14 mouse cellular contexts compared by ENCODE assay signal in genomic region chr6:72091007-72091406, GRCm38 (mm10). TPM values are rescaled to one million over a fixed set of nuclear protein-coding genes. Genes with fewer than 3 reads are reported as not detected.
DNase-seq lines count a peak whose midpoint lies in the region; ATAC-seq and TF ChIP-seq lines count a peak whose summit lies in the region.
"Had no signal": no experiment of that assay in that cellular context is flagged by ENCODE, and none has a peak within 500 bp of the region (broad histone marks: within the 10 kb centered on the region; RNA-seq: fewer than 3 reads in every experiment).

No protein-coding gene starts in this region.

- no peaks in the 10 kb centered on the region for H3K79me2 ChIP-seq in heart, adult 2 months (replicated peaks; ENCODE audit: control insufficient read depth, insufficient read depth, low read length)
- H3K79me2 ChIP-seq in myocyte (ENCODE audit: control insufficient read depth, insufficient read depth) = no peaks in the 10 kb centered on the region

- 0 out of 2 replicates have a peak overlapping the region, but pooled peaks have one; percentile 9 for H3K4me2 ChIP-seq in heart, embryonic 13.5 days
- H3K4me2 ChIP-seq in lung, postnatal 0 days (replicated peaks; ENCODE audit: low read depth, low read length) = no peak overlapping the region
- no peak overlapping the region for H3K4me2 ChIP-seq in embryonic facial prominence, embryonic 12.5 days (replicated peaks)
- peak overlapping the region; percentile 36 for H3K4me2 ChIP-seq in myocyte (ENCODE audit: low read depth)
- H3K4me2 ChIP-seq: midbrain, embryonic 12.5 days; neural tube, embryonic 15.5 days had no signal

- H3K27ac ChIP-seq in heart, embryonic 13.5 days (replicated peaks) = no peak overlapping the region
- no peak overlapping the region for H3K27ac ChIP-seq in heart, adult 2 months
- no peak overlapping the region for H3K27ac ChIP-seq in lung, postnatal 0 days (ENCODE audit: low read length)
- 0 out of 2 replicates have a peak overlapping the region, but pooled peaks have one; percentile 38 for H3K27ac ChIP-seq in embryonic facial prominence, embryonic 12.5 days
- H3K27ac ChIP-seq in thymus, adult 2 months (ENCODE audit: control insufficient read depth, insufficient read depth, low read length) = no peak overlapping the region
- H3K27ac ChIP-seq: midbrain, embryonic 12.5 days; neural tube, embryonic 15.5 days had no signal

- DNase-seq in heart, adult 2 months = no peak
- DNase-seq in lung, postnatal 0 days (ENCODE audit: low spot score) = peak; percentile 31
- DNase-seq in lung, adult 2 months = no peak
- DNase-seq in right cerebral cortex, postnatal 25 days = no peak
- DNase-seq in thymus, adult 2 months = no peak
- DNase-seq: cerebellum, adult 8-10 months; heart, postnatal 4 days; kidney, adult 8-10 months; thymus, postnatal 25 days had no signal

- no peak overlapping the region for H3ac ChIP-seq in myocyte (ENCODE audit: control insufficient read depth, insufficient read length)

- no peaks in the 10 kb centered on the region for H3K36me3 ChIP-seq in heart, embryonic 13.5 days
- H3K36me3 ChIP-seq in heart, adult 2 months (ENCODE audit: control insufficient read depth, insufficient read depth, low read length) = no peaks in the 10 kb centered on the region
- H3K36me3 ChIP-seq in lung, postnatal 0 days (ENCODE audit: insufficient read depth, low read length) = no peaks in the 10 kb centered on the region
- no peaks in the 10 kb centered on the region for H3K36me3 ChIP-seq in embryonic facial prominence, embryonic 12.5 days
- no peaks in the 10 kb centered on the region for H3K36me3 ChIP-seq in myocyte (ENCODE audit: control insufficient read depth, insufficient read depth)
- no peaks in the 10 kb centered on the region for H3K36me3 ChIP-seq in thymus, adult 2 months (ENCODE audit: control insufficient read depth, insufficient read depth, low read length)
- H3K36me3 ChIP-seq: midbrain, embryonic 12.5 days; neural tube, embryonic 15.5 days had no signal

- WGBS in heart, embryonic 13.5 days = 49% methylated on average over 6 of the region's 6 CpGs
- WGBS in heart, adult 2 months = 65% methylated on average over 6 of the region's 6 CpGs
- WGBS in lung, postnatal 0 days = 47% methylated on average over 6 of the region's 6 CpGs
- WGBS in lung, adult 2 months = 56% methylated on average over 6 of the region's 6 CpGs
- 38% methylated on average over 6 of the region's 6 CpGs for WGBS in embryonic facial prominence, embryonic 12.5 days
- WGBS in thymus, adult 2 months = 75% methylated on average over 6 of the region's 6 CpGs

- no peak overlapping the region for H3K9ac ChIP-seq in heart, embryonic 13.5 days
- H3K9ac ChIP-seq in heart, adult 2 months (ENCODE audit: low read depth, low read length) = no peak overlapping the region
- no peak overlapping the region for H3K9ac ChIP-seq in lung, postnatal 0 days (replicated peaks; ENCODE audit: low read depth)
- H3K9ac ChIP-seq in embryonic facial prominence, embryonic 12.5 days = no peak overlapping the region
- H3K9ac ChIP-seq: midbrain, embryonic 12.5 days; neural tube, embryonic 15.5 days had no signal

- TF ChIP-seq EP300 in heart, adult 2 months (IDR thresholded peaks at IDR 0.05; ENCODE audit: insufficient read depth, low read depth, low read length) = no peak
- TF ChIP-seq EP300 in lung, postnatal 0 days (IDR thresholded peaks at IDR 0.05) = no peak

- H3K9me3 ChIP-seq in heart, embryonic 13.5 days = no peaks in the 10 kb centered on the region
- no peaks in the 10 kb centered on the region for H3K9me3 ChIP-seq in lung, postnatal 0 days (ENCODE audit: low read length)
- H3K9me3 ChIP-seq in embryonic facial prominence, embryonic 12.5 days = no peaks in the 10 kb centered on the region
- H3K9me3 ChIP-seq: midbrain, embryonic 12.5 days; neural tube, embryonic 15.5 days had no signal

- ATAC-seq in heart, embryonic 13.5 days (ENCODE audit: extremely low read depth, insufficient number of reproducible peaks, low FRiP score, low TSS enrichment) = no peak
- no peak for ATAC-seq in lung, postnatal 0 days
- no peak for ATAC-seq in embryonic facial prominence, embryonic 12.5 days (ENCODE audit: insufficient number of reproducible peaks, insufficient read depth, low FRiP score, low TSS enrichment)

- intact Hi-C loops in heart, adult 2 months (cut with DNase I) = loop anchor here (5.0 kb wide), 1 partner anchor 44 kb away; no protein-coding TSS in a partner anchor

- TF ChIP-seq CTCF in heart, adult 2 months (IDR thresholded peaks at IDR 0.05) = no peak
- no peak for TF ChIP-seq CTCF in lung, postnatal 0 days (IDR thresholded peaks at IDR 0.05)
- TF ChIP-seq CTCF in lung, adult 2 months (IDR thresholded peaks at IDR 0.05; ENCODE audit: insufficient read depth, low read length) = no peak
- TF ChIP-seq CTCF in thymus, adult 2 months (IDR thresholded peaks at IDR 0.05; ENCODE audit: borderline replicate concordance, control insufficient read depth, extremely low read depth, insufficient read depth, low read length, poor library complexity) = no peak

- TF ChIP-seq POLR2A in heart, adult 2 months (IDR thresholded peaks at IDR 0.05; ENCODE audit: insufficient read depth, low read depth, low read length) = no peak
- no peak for TF ChIP-seq POLR2A in lung, adult 2 months (IDR thresholded peaks at IDR 0.05; ENCODE audit: borderline replicate concordance, extremely low read depth, low read depth, low read length)
- no peak for TF ChIP-seq POLR2A in myocyte (IDR thresholded peaks at IDR 0.05; ENCODE audit: insufficient read length, low read depth)
- no peak for TF ChIP-seq POLR2A in thymus, adult 2 months (IDR thresholded peaks at IDR 0.05; ENCODE audit: control insufficient read depth, extremely low read depth, insufficient read depth, low read length, poor library complexity)

- peaks cover 28% of the 10 kb centered on the region for H3K4me1 ChIP-seq in heart, embryonic 13.5 days
- no peaks in the 10 kb centered on the region; the same call in 1 of the 2 replicates for H3K4me1 ChIP-seq in heart, adult 2 months (ENCODE audit: control insufficient read depth, insufficient read depth, low read length)
- H3K4me1 ChIP-seq in lung, postnatal 0 days (ENCODE audit: insufficient read depth, low read depth, low read length) = no peaks in the 10 kb centered on the region
- H3K4me1 ChIP-seq in lung, adult 2 months (ENCODE audit: control insufficient read depth, insufficient read depth, low read length) = no peaks in the 10 kb centered on the region
- H3K4me1 ChIP-seq in embryonic facial prominence, embryonic 12.5 days = peaks cover 4% of the 10 kb centered on the region
- H3K4me1 ChIP-seq in thymus, adult 2 months (replicated peaks; ENCODE audit: control insufficient read depth, insufficient read depth, low read length) = no peaks in the 10 kb centered on the region; the same call in 1 of the 2 replicates
- H3K4me1 ChIP-seq: midbrain, embryonic 12.5 days; neural tube, embryonic 15.5 days had no signal

- no peak overlapping the region for H3K4me3 ChIP-seq in heart, embryonic 13.5 days
- H3K4me3 ChIP-seq in heart, adult 2 months = no peak overlapping the region
- no peak overlapping the region for H3K4me3 ChIP-seq in lung, postnatal 0 days (ENCODE audit: low read depth, low read length)
- H3K4me3 ChIP-seq in lung, adult 2 months (replicated peaks; ENCODE audit: extremely low read depth, low read depth, low read length) = no peak overlapping the region
- H3K4me3 ChIP-seq in embryonic facial prominence, embryonic 12.5 days = no peak overlapping the region
- H3K4me3 ChIP-seq in myocyte = no peak overlapping the region
- H3K4me3 ChIP-seq in thymus, adult 2 months (ENCODE audit: control insufficient read depth, insufficient read depth, low read length) = no peak overlapping the region
- H3K4me3 ChIP-seq: midbrain, embryonic 12.5 days; neural tube, embryonic 15.5 days had no signal

- no peaks in the 10 kb centered on the region for H3K27me3 ChIP-seq in heart, embryonic 13.5 days (replicated peaks)
- no peaks in the 10 kb centered on the region for H3K27me3 ChIP-seq in heart, adult 2 months (ENCODE audit: control insufficient read depth, insufficient read depth, low read length)
- no peaks in the 10 kb centered on the region for H3K27me3 ChIP-seq in lung, postnatal 0 days (replicated peaks; ENCODE audit: insufficient read depth, low read length)
- no peaks in the 10 kb centered on the region for H3K27me3 ChIP-seq in embryonic facial prominence, embryonic 12.5 days
- H3K27me3 ChIP-seq in myocyte (ENCODE audit: control insufficient read depth, insufficient read depth, insufficient read length) = no peaks in the 10 kb centered on the region
- H3K27me3 ChIP-seq in thymus, adult 2 months (ENCODE audit: control insufficient read depth, insufficient read depth, low read length) = no peaks in the 10 kb centered on the region
- H3K27me3 ChIP-seq: midbrain, embryonic 12.5 days; neural tube, embryonic 15.5 days had no signal

TF ChIP-seq in myocyte, 11 proteins besides CTCF, POLR2A, EP300 and RAD21:
- TF ChIP-seq MYOG (IDR thresholded peaks at IDR 0.05; ENCODE audit: control insufficient read depth in 1 of 3, insufficient read depth in 1 of 3, insufficient read length in 2 of 3, low read depth in 2 of 3) (no peak), TCF3 (IDR thresholded peaks at IDR 0.05; ENCODE audit: insufficient read length, low read depth) (no peak), TCF12 (IDR thresholded peaks at IDR 0.05; ENCODE audit: insufficient read depth, poor library complexity, severe bottlenecking) (no peak), CEBPB (IDR thresholded peaks at IDR 0.05; ENCODE audit: insufficient read depth, poor library complexity, severe bottlenecking) (no peak), MAX (IDR thresholded peaks at IDR 0.05; ENCODE audit: low read depth) (no peak), MYOD1 (IDR thresholded peaks at IDR 0.05; ENCODE audit: control insufficient read depth in 1 of 3, insufficient read length in 2 of 3, low read depth in 2 of 3) (no peak), POLR2AphosphoS2 (IDR thresholded peaks at IDR 0.05; ENCODE audit: insufficient read length, low read depth) (no peak), USF1 (IDR thresholded peaks at IDR 0.05; ENCODE audit: low read depth) (no peak), REST (IDR thresholded peaks at IDR 0.05; ENCODE audit: insufficient read depth, insufficient read length) (no peak), E2F4 (IDR thresholded peaks at IDR 0.05; ENCODE audit: insufficient read depth) (no peak), SRF (IDR thresholded peaks at IDR 0.05; ENCODE audit: control insufficient read depth, insufficient read length, low read depth) (no peak)

RNA-seq across cellular contexts. Expression of gene St3gal5, which starts 6.4 kb away (rescaled TPM):
- polyA plus RNA-seq in heart, embryonic 13.5 days (2015; fragmentation: Nextera tagmentation; extraction: Ambion mirVana) = 50.2 and 50.8 TPM in 2 replicates
- total RNA-seq in heart, adult 2 months (2021) = 10 to 100 TPM; 67.6 to 78.4 TPM
- 39.7 and 50.8 TPM in 2 replicates for polyA plus RNA-seq in heart, adult 2 months (2012; rRNA removed)
- 38.9 and 42.4 TPM in 2 replicates for polyA plus RNA-seq in lung, postnatal 0 days (2015; fragmentation: Nextera tagmentation; extraction: Ambion mirVana)
- polyA plus RNA-seq in lung, adult 2 months (2012; rRNA removed) = 26.7 and 28.3 TPM in 2 replicates
- polyA plus RNA-seq in embryonic facial prominence, embryonic 12.5 days (2016; fragmentation: Nextera tagmentation; extraction: Ambion mirVana) = 31.0 and 32.5 TPM in 2 replicates
- 94.5 TPM for polyA plus RNA-seq in myocyte (2012; fragmentation: generic; extraction: Trizol)
- polyA plus RNA-seq in thymus, adult 2 months (2012; rRNA removed) = 4.4 and 5.3 TPM in 2 replicates

Comparison
In these comparisons a context has a peak if more than half of its experiments do, and no peak if none do; other contexts are left out.
1. H3K4me2 ChIP-seq: peak in heart, embryonic 13.5 days (single experiment) and myocyte (single experiment); none in lung, postnatal 0 days (single experiment) and embryonic facial prominence, embryonic 12.5 days (single experiment).